Mouse (Mus musculus) testis, adult 2 months (tissue): ENCODE results near the gene Tex50.

Experiments used
- CTCF ChIP-seq: fragments of 200-500 bp; IDR thresholded peaks from 2 replicates; pipeline ENCODE4 v1.5.1; 2012; ENCODE audit warnings: low read depth, mild to moderate bottlenecking, inconsistent platforms, low read length, moderate library complexity; ENCODE audit not compliant: control insufficient read depth, insufficient read depth, insufficient replicate concordance
- POLR2A ChIP-seq: fragments of 200-500 bp; IDR thresholded peaks from 2 replicates; pipeline ENCODE4 v1.6.1; 2012; ENCODE audit warnings: low read depth, mild to moderate bottlenecking, inconsistent platforms, low read length, moderate library complexity; ENCODE audit not compliant: control insufficient read depth

- TF ChIP-seq CTCF = no peak
- TF ChIP-seq POLR2A = no peak
Measured at GRCm38 (mm10) chr1:161159214-161159613, at the start of gene Tex50.
